29 mouse cellular contexts compared by ENCODE assay signal in the genomic region with DNA sequence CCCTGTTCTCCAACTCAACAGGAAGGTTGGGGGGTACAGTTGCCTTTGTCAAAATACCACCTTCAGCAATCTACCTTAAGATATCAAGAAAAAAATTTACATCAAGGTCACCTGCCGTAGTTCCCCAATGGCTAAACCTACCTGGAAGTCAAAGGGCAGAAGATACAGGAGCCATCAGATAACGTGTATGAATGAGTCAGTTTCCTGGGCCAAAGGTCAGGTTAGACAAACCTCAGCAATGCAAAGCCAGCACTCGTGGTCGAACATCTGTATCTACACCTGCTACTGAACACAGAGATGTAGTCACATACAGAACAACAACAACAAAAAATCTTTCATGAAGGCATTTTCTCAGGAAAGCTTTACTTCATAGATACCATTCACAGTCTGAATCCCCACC.
DNase-seq lines count a peak whose midpoint lies in the region; ATAC-seq and TF ChIP-seq lines count a peak whose summit lies in the region.
"Had no signal": no experiment of that assay in that cellular context is flagged by ENCODE, and none has a peak within 500 bp of the region (broad histone marks: within the 10 kb centered on the region; RNA-seq: fewer than 3 reads in every experiment).

No protein-coding gene starts in this region.

- H3K27me3 ChIP-seq in intestine, embryonic 16.5 days (replicated peaks; ENCODE audit: control insufficient read depth, insufficient read depth, low read length), result no peaks in the 10 kb centered on the region
- no peaks in the 10 kb centered on the region for H3K27me3 ChIP-seq in small intestine, adult 2 months (ENCODE audit: control insufficient read depth, insufficient read depth, low read length)
- no peaks in the 10 kb centered on the region for H3K27me3 ChIP-seq in hindbrain, postnatal 0 days (ENCODE audit: insufficient read depth, low read length)
- H3K27me3 ChIP-seq: CH12.LX; embryonic facial prominence, embryonic 13.5 days; embryonic facial prominence, embryonic 15.5 days; forebrain, embryonic 12.5 days had no signal

- peak; percentile 12 for DNase-seq in CD4-positive helper T cell, adult 2 months (ENCODE audit: low read depth, low spot score)
- peak; percentile 26 for DNase-seq in induced T-regulatory cell, adult 2 months (ENCODE audit: low read depth)
- DNase-seq in left cerebral cortex, adult 11 months (ENCODE audit: low spot score), result no peak
- no peak for DNase-seq in ovary, postnatal 10 days (ENCODE audit: low spot score)
- DNase-seq in hindbrain, postnatal 0 days (ENCODE audit: low spot score), result no peak
- no peak for DNase-seq in cerebellum, postnatal 14 days
- DNase-seq: adrenal gland, adult 8-10 months; adrenal gland, postnatal 14 days; adrenal gland, postnatal 36 days; cerebellum, adult 11-12 months; cerebellum, adult 2 months; cerebellum, adult 9-10 months; cerebellum, postnatal 10 days; cerebellum, postnatal 36 days; embryo, embryonic 11 days had no signal

- TF ChIP-seq CTCF in small intestine, adult 2 months (IDR thresholded peaks at IDR 0.05; ENCODE audit: extremely low read depth, insufficient read length, insufficient replicate concordance, low read depth, low read length), result no peak
- no peak for TF ChIP-seq CTCF in hindbrain, postnatal 0 days (IDR thresholded peaks at IDR 0.05; ENCODE audit: low read depth)

- H3K4me3 ChIP-seq in intestine, embryonic 16.5 days (ENCODE audit: low read length), result no peak overlapping the region
- H3K4me3 ChIP-seq in small intestine, adult 2 months (ENCODE audit: low read depth, low read length), result no peak overlapping the region
- H3K4me3 ChIP-seq in hindbrain, postnatal 0 days (ENCODE audit: low read length), result no peak overlapping the region
- H3K4me3 ChIP-seq: embryonic facial prominence, embryonic 13.5 days; embryonic facial prominence, embryonic 15.5 days; erythroblast, embryonic 14.5 days; forebrain, embryonic 10.5 days; forebrain, embryonic 12.5 days had no signal

- H3K36me3 ChIP-seq in intestine, embryonic 16.5 days (ENCODE audit: control insufficient read depth, insufficient read depth, low read length), result no peaks in the 10 kb centered on the region
- no peaks in the 10 kb centered on the region for H3K36me3 ChIP-seq in small intestine, adult 2 months (ENCODE audit: control insufficient read depth, insufficient read depth, low read length)
- H3K36me3 ChIP-seq in hindbrain, postnatal 0 days (ENCODE audit: insufficient read depth, low read length), result no peaks in the 10 kb centered on the region
- H3K36me3 ChIP-seq: embryonic facial prominence, embryonic 13.5 days; embryonic facial prominence, embryonic 15.5 days; forebrain, embryonic 10.5 days; forebrain, embryonic 12.5 days; G1E had no signal

- H3K9me3 ChIP-seq in intestine, embryonic 16.5 days (ENCODE audit: control insufficient read depth, low read length), result no peaks in the 10 kb centered on the region
- no peaks in the 10 kb centered on the region for H3K9me3 ChIP-seq in hindbrain, postnatal 0 days (ENCODE audit: low read length)
- H3K9me3 ChIP-seq: embryonic facial prominence, embryonic 13.5 days; embryonic facial prominence, embryonic 15.5 days; forebrain, embryonic 10.5 days; forebrain, embryonic 12.5 days; G1E had no signal

- no peaks in the 10 kb centered on the region for H3K4me1 ChIP-seq in intestine, embryonic 16.5 days (ENCODE audit: control insufficient read depth, insufficient read depth, low read length)
- peaks cover 3% of the 10 kb centered on the region; the same call in 1 of the 2 replicates for H3K4me1 ChIP-seq in small intestine, adult 2 months (ENCODE audit: control insufficient read depth, insufficient read depth, insufficient read length, low read length)
- H3K4me1 ChIP-seq in hindbrain, postnatal 0 days (ENCODE audit: insufficient read depth, low read length), result no peaks in the 10 kb centered on the region
- H3K4me1 ChIP-seq: embryonic facial prominence, embryonic 13.5 days; embryonic facial prominence, embryonic 15.5 days; forebrain, embryonic 10.5 days; forebrain, embryonic 12.5 days had no signal

- no peak overlapping the region for H3K27ac ChIP-seq in intestine, embryonic 16.5 days (ENCODE audit: low read length)
- peak overlapping the region; percentile 66 for H3K27ac ChIP-seq in small intestine, adult 2 months (ENCODE audit: insufficient read depth, low read depth, low read length)
- H3K27ac ChIP-seq in hindbrain, postnatal 0 days, result no peak overlapping the region
- H3K27ac ChIP-seq: embryonic facial prominence, embryonic 13.5 days; embryonic facial prominence, embryonic 15.5 days; forebrain, embryonic 10.5 days; forebrain, embryonic 12.5 days had no signal

- H3K4me2 ChIP-seq in intestine, embryonic 16.5 days (ENCODE audit: low read depth, low read length), result no peak overlapping the region
- no peak overlapping the region for H3K4me2 ChIP-seq in hindbrain, postnatal 0 days (ENCODE audit: low read depth, low read length)
- H3K4me2 ChIP-seq: embryonic facial prominence, embryonic 13.5 days; embryonic facial prominence, embryonic 15.5 days; forebrain, embryonic 12.5 days had no signal

- no peak overlapping the region for H3K9ac ChIP-seq in intestine, embryonic 16.5 days (ENCODE audit: low read depth, low read length)
- no peak overlapping the region for H3K9ac ChIP-seq in hindbrain, postnatal 0 days (replicated peaks; ENCODE audit: low read length)
- H3K9ac ChIP-seq: embryonic facial prominence, embryonic 13.5 days; embryonic facial prominence, embryonic 15.5 days; forebrain, embryonic 12.5 days had no signal

- 53% methylated on average over 4 of the region's 4 CpGs for WGBS in intestine, embryonic 16.5 days
- 18% methylated on average over 4 of the region's 4 CpGs for WGBS in small intestine, adult 2 months
- WGBS in hindbrain, postnatal 0 days, result 92% methylated on average over 4 of the region's 4 CpGs

- TF ChIP-seq POLR2A in small intestine, adult 2 months (IDR thresholded peaks at IDR 0.05; ENCODE audit: low read depth, low read length), result no peak

- peak; percentile 60 for ATAC-seq in intestine, embryonic 16.5 days
- ATAC-seq in hindbrain, postnatal 0 days, result no peak
- ATAC-seq: activated CD4-positive, CD25-positive, alpha-beta regulatory T cell, adult 4 months; CD4-positive, CD25-positive, alpha-beta regulatory T cell, adult 4 months; forebrain, embryonic 14.5 days; forebrain, embryonic 16.5 days; Patski had no signal

Comparison
In these comparisons a context has a peak if more than half of its experiments do, and no peak if none do; other contexts are left out.
1. DNase-seq: peak in CD4-positive helper T cell, adult 2 months (single experiment) and induced T-regulatory cell, adult 2 months (single experiment); none in left cerebral cortex, adult 11 months (single experiment), ovary, postnatal 10 days (single experiment), hindbrain, postnatal 0 days (single experiment) and cerebellum, postnatal 14 days (0 of 2).